Mouse (Mus musculus): Measurements from ENCODE around the gene Il13.

DNA sequence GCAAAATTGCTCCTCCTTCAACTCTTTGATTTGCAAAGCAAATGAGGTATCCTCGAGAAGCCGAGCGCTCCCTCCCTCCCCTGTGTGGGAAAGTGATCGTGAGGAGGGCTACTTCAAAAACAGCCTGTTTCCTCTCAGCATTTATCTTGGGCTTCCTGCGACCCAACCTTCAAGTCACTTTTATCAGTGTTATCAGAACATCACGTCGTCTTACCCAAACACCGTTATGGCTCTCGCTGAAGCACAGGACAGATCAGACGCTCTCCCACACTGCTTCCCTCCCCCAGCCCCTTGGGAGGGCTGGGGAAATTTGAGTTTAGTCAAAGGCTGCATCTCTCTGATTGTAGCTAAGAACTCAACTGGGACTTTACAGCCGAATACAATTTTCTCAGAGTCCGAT is 28.9 kb downstream of the Il13 start:
- no peak for TF ChIP-seq GATA1 (IDR thresholded peaks at IDR 0.05; ENCODE audit: borderline replicate concordance, low read length)
- no peak for TF ChIP-seq FLI1 (IDR thresholded peaks at IDR 0.05; ENCODE audit: low read length)
